Mouse (Mus musculus) liver, postnatal 0 days (tissue): ENCODE results near the gene Patl2. TPM values are rescaled to one million over a fixed set of nuclear protein-coding genes. Genes with fewer than 3 reads are reported as not detected.

ENCODE experiments used
- ATAC-seq: fragments of 200-750 bp; cut with Nextera tagmentation; 2 replicates; pipeline ENCODE4 v1.8.0; 2017; ENCODE audit warnings: mild to moderate bottlenecking, moderate library complexity
- DNase-seq: peaks from one replicate; pipeline ENCODE4 v3.0.0-alpha.2; 2016
- H3K27ac ChIP-seq: fragments of 300-500 bp; sonication (generic); 2 replicates; pipeline ENCODE4 v1.5.1; 2014; ENCODE audit warnings: antibody characterized with exemption, moderate library complexity, mild to moderate bottlenecking, low read depth
- H3K27me3 ChIP-seq: fragments of 300-500 bp; sonication (generic); 2 replicates; pipeline ENCODE4 v1.6.1; 2014; ENCODE audit warnings: low read length, control low read depth, mixed read lengths; ENCODE audit not compliant: insufficient read depth
- H3K36me3 ChIP-seq: fragments of 300-500 bp; sonication (generic); replicated peaks from 2 replicates; pipeline ENCODE4 v1.6.1; 2014; ENCODE audit warnings: mild to moderate bottlenecking, control low read depth, low read length, moderate library complexity, mixed read lengths; ENCODE audit not compliant: insufficient read depth
- H3K4me1 ChIP-seq: fragments of 300-500 bp; sonication (generic); 2 replicates; pipeline ENCODE4 v1.6.1; 2014; ENCODE audit warnings: antibody characterized with exemption, mild to moderate bottlenecking, control low read depth; ENCODE audit not compliant: insufficient read depth
- H3K4me2 ChIP-seq: fragments of 300-500 bp; sonication (generic); 2 replicates; pipeline ENCODE4 v1.6.1; 2014; ENCODE audit warnings: low read depth, mild to moderate bottlenecking, low read length, moderate library complexity, mixed read lengths
- H3K4me3 ChIP-seq: fragments of 300-500 bp; sonication (generic); 2 replicates; pipeline ENCODE4 v1.5.1; 2014; ENCODE audit warnings: low read depth, low read length
- H3K9ac ChIP-seq: fragments of 300-500 bp; sonication (generic); replicated peaks from 2 replicates; pipeline ENCODE4 v1.6.1; 2014; ENCODE audit warnings: mild to moderate bottlenecking, moderate library complexity
- H3K9me3 ChIP-seq: fragments of 300-500 bp; sonication (generic); 2 replicates; pipeline ENCODE4 v1.6.1; 2016; ENCODE audit warnings: mild to moderate bottlenecking, control low read depth, low read length, mixed read lengths
- CTCF ChIP-seq: sonication (generic); IDR thresholded peaks from 2 replicates; pipeline ENCODE4 v1.5.1; 2016; ENCODE audit warnings: antibody characterized with exemption, low read depth
- EP300 ChIP-seq: IDR thresholded peaks from 2 replicates; pipeline ENCODE4 v1.6.1; 2016; ENCODE audit warnings: antibody characterized with exemption, low read depth, mild to moderate bottlenecking
- WGBS: fragments of 180-500 bp; shearing (Covaris S2); extraction: QIAGEN DNeasy Blood & Tissue Kit; methylation state at CpG from one replicate; pipeline ENCODE4 v1.1.7; 2014; ENCODE audit not compliant: insufficient replicate concordance; 5-methylcytosine and 5-hydroxymethylcytosine counted together
- polyA plus RNA-seq: library from polyadenylated mRNA; unstranded; fragments of >200 nt; fragmentation: Nextera tagmentation; extraction: Ambion mirVana; gene quantifications from 2 replicates; pipeline ENCODE4 v1.2.1, GENCODE M21; 2015

Gene Patl2
- polyA plus RNA-seq, 1 experiment from 2014 or later: 0.18 TPM

- peaks cover 9% of the 10 kb centered on the region for H3K4me1 ChIP-seq
- TF ChIP-seq EP300: no peak
- no peak for TF ChIP-seq CTCF
- ATAC-seq: no peak
- no peak overlapping the region for H3K9ac ChIP-seq
- H3K9me3 ChIP-seq: no peaks in the 10 kb centered on the region
- no peaks in the 10 kb centered on the region for H3K27me3 ChIP-seq
- no peaks in the 10 kb centered on the region for H3K36me3 ChIP-seq
- 89% methylated on average over 4 of the region's 4 CpGs for WGBS
- H3K27ac ChIP-seq: no peak overlapping the region
- no peak for DNase-seq
- H3K4me2 ChIP-seq: no peak overlapping the region
- H3K4me3 ChIP-seq: no peak overlapping the region
Measured at GRCm38 (mm10) chr2:122127635-122128034, 58.4 kb downstream of the Patl2 start.

- peaks cover 9% of the 10 kb centered on the region for H3K4me1 ChIP-seq
- ATAC-seq (no peak), DNase-seq (no peak)
- H3K36me3 ChIP-seq: no peaks in the 10 kb centered on the region
- H3K27me3 ChIP-seq: no peaks in the 10 kb centered on the region
- H3K4me3 ChIP-seq: no peak overlapping the region
- H3K4me2 ChIP-seq: no peak overlapping the region
- no peak overlapping the region for H3K27ac ChIP-seq
- TF ChIP-seq EP300 (no peak), CTCF (no peak)
- H3K9ac ChIP-seq: no peak overlapping the region
- no peaks in the 10 kb centered on the region for H3K9me3 ChIP-seq
- WGBS: 25% methylated on average over 5 of the region's 5 CpGs
Measured at GRCm38 (mm10) chr2:122126765-122127347, 59.1 kb downstream of the Patl2 start.

GRCm38 (mm10) chr2:122125680-122126572 lies 60.1 kb downstream of the Patl2 start:
- 35% methylated on average over 12 of the region's 12 CpGs for WGBS
- DNase-seq (no peak), ATAC-seq (peak; percentile 78)
- Histone ChIP-seq H3K27ac (no peak overlapping the region), H3K36me3 (no peaks in the 10 kb centered on the region), H3K4me2 (no peak overlapping the region), H3K27me3 (no peaks in the 10 kb centered on the region), H3K4me3 (no peak overlapping the region), H3K9ac (no peak overlapping the region), H3K4me1 (peaks cover 9% of the 10 kb centered on the region), H3K9me3 (no peaks in the 10 kb centered on the region)
- TF ChIP-seq EP300: peak; percentile 25; the same call in 1 of the 2 replicates
- no peak for TF ChIP-seq CTCF

- Histone ChIP-seq H3K27ac (peak within 1 kb of the TSS; percentile 96), H3K4me1 (peaks cover 18% of the 10 kb centered on the region), H3K9me3 (no peaks in the 10 kb centered on the region), H3K9ac (peak within 1 kb of the TSS; percentile 97), H3K4me2 (peak within 1 kb of the TSS; percentile 77), H3K4me3 (peak within 1 kb of the TSS; percentile 97), H3K36me3 (peaks cover 7% of the 10 kb centered on the region), H3K27me3 (no peaks in the 10 kb centered on the region)
- DNase-seq (peak; percentile 97), ATAC-seq (peak; percentile 100)
- 1% methylated on average over 47 of the region's 47 CpGs for WGBS
- TF ChIP-seq EP300 (peak; percentile 71; the same call in 1 of the 2 replicates), CTCF (0 out of 2 replicates have a peak, but pooled peaks have one; percentile 23)
Measured at GRCm38 (mm10) chr2:122117961-122118958, 67.7 kb downstream of the Patl2 start, which contains the start of gene Spg11. Spg11 (minus strand) TSS chr2:122118386.

GRCm38 (mm10) chr2:122116888-122117287 lies 69.1 kb downstream of the Patl2 start:
- Histone ChIP-seq H3K4me2 (peak overlapping the region; percentile 6; the same call in 1 of the 2 replicates), H3K9ac (no peak overlapping the region; the same call in 1 of the 2 replicates), H3K9me3 (no peaks in the 10 kb centered on the region), H3K27me3 (no peaks in the 10 kb centered on the region), H3K36me3 (peaks cover 11% of the 10 kb centered on the region), H3K4me3 (no peak overlapping the region), H3K4me1 (peaks cover 18% of the 10 kb centered on the region), H3K27ac (no peak overlapping the region)
- 86% methylated on average over 2 of the region's 2 CpGs for WGBS
- ATAC-seq: no peak
- DNase-seq: no peak
- TF ChIP-seq CTCF (no peak), EP300 (no peak)
